Mouse (Mus musculus): Measurements from ENCODE around the gene Enpp5.

Gene Enpp5

GRCm38 (mm10) chr17:44078631-44079350, at the start of gene Enpp5:
Enpp5 (plus strand) TSS chr17:44078813.
- DNase-seq (ENCODE audit: low spot score in 2 of 2), result peak; percentile 74 to 79

- DNase-seq (ENCODE audit: low spot score in 2 of 2), result no peak
Observed at GRCm38 (mm10) chr17:44029616-44030015, 49.0 kb upstream of the Enpp5 start.

- DNase-seq (ENCODE audit: low spot score in 2 of 2), result no peak
Observed at GRCm38 (mm10) chr17:44030776-44031587, 47.6 kb upstream of the Enpp5 start.

- DNase-seq (ENCODE audit: low spot score in 2 of 2), result no peak
Observed at GRCm38 (mm10) chr17:44035005-44035404, 43.6 kb upstream of the Enpp5 start.

GRCm38 (mm10) chr17:44038656-44039055, 40.0 kb upstream of the Enpp5 start:
- no peak for DNase-seq (ENCODE audit: low spot score in 2 of 2)

- no peak for DNase-seq (ENCODE audit: low spot score in 2 of 2)
Observed at GRCm38 (mm10) chr17:44040449-44040848, 38.2 kb upstream of the Enpp5 start.

- DNase-seq (ENCODE audit: low spot score in 2 of 2), result no peak
Observed at GRCm38 (mm10) chr17:44042301-44042700, 36.3 kb upstream of the Enpp5 start.

- no peak for DNase-seq (ENCODE audit: low spot score in 2 of 2)
Observed at GRCm38 (mm10) chr17:44042861-44043260, 35.8 kb upstream of the Enpp5 start.

- no peak for DNase-seq (ENCODE audit: low spot score in 2 of 2)
Observed at GRCm38 (mm10) chr17:44053427-44053826, 25.2 kb upstream of the Enpp5 start.

GRCm38 (mm10) chr17:44057123-44057522, 21.5 kb upstream of the Enpp5 start:
- DNase-seq (ENCODE audit: low spot score in 2 of 2), result no peak

GRCm38 (mm10) chr17:44058145-44058544, 20.5 kb upstream of the Enpp5 start:
- no peak for DNase-seq (ENCODE audit: low spot score in 2 of 2)

GRCm38 (mm10) chr17:44060781-44061180, 17.8 kb upstream of the Enpp5 start:
- DNase-seq (ENCODE audit: low spot score in 2 of 2), result no peak

GRCm38 (mm10) chr17:44061289-44061890, 17.2 kb upstream of the Enpp5 start:
- no peak for DNase-seq (ENCODE audit: low spot score in 2 of 2)

- DNase-seq (ENCODE audit: low spot score in 2 of 2), result no peak
Observed at GRCm38 (mm10) chr17:44068876-44069275, 9.7 kb upstream of the Enpp5 start.

GRCm38 (mm10) chr17:44071680-44072079, 6.9 kb upstream of the Enpp5 start:
- no peak for DNase-seq (ENCODE audit: low spot score in 2 of 2)

GRCm38 (mm10) chr17:44075601-44076000, 3.0 kb upstream of the Enpp5 start:
- DNase-seq (ENCODE audit: low spot score in 2 of 2), result no peak

- peak in 1 of 2 experiments; percentile 15 for DNase-seq (ENCODE audit: low spot score in 2 of 2)
Observed at GRCm38 (mm10) chr17:44076051-44076680, 2.4 kb upstream of the Enpp5 start.

- DNase-seq (ENCODE audit: low spot score in 2 of 2), result no peak
Observed at GRCm38 (mm10) chr17:44077146-44077842, 1.3 kb upstream of the Enpp5 start.

- no peak for DNase-seq (ENCODE audit: low spot score in 2 of 2)
Observed at GRCm38 (mm10) chr17:44077843-44078160, 811 bp upstream of the Enpp5 start.

GRCm38 (mm10) chr17:44083156-44083555, 4.5 kb downstream of the Enpp5 start:
- DNase-seq (ENCODE audit: low spot score in 2 of 2), result no peak

- no peak for DNase-seq (ENCODE audit: low spot score in 2 of 2)
Observed at GRCm38 (mm10) chr17:44088226-44088625, 9.6 kb downstream of the Enpp5 start.

GRCm38 (mm10) chr17:44090916-44091315, 12.3 kb downstream of the Enpp5 start:
- DNase-seq (ENCODE audit: low spot score in 2 of 2), result no peak
